Mouse (Mus musculus) heart, postnatal 4 days (tissue): ENCODE data around the gene Cyp1a2. TPM values are rescaled to one million over a fixed set of nuclear protein-coding genes. Genes with fewer than 3 reads are reported as not detected.

Experiments used
- total RNA-seq, 2 experiments: library from RNA; stranded (reverse); gene quantifications; 2 replicates each; pipeline ENCODE4 v1.2.3; 2021

The Cyp1a2 gene
- total RNA-seq, 2 experiments from 2014 or later = not detected

Other genes with a start within 250 kb of the Cyp1a2 start
- gene Ppcdc, start 243.6 kb downstream of the Cyp1a2 start, total RNA-seq = 1 to 10 TPM; 8.3 TPM
- 10 to 100 TPM; 11.6 to 11.7 TPM for gene Scamp5, start 215.6 kb downstream of the Cyp1a2 start, total RNA-seq
- 1 to 10 TPM; 7.8 to 9.4 TPM for gene Rpp25, start 179.7 kb downstream of the Cyp1a2 start, total RNA-seq
- 1,000 to 10,000 TPM; 1,831 to 1,865 TPM for gene Cox5a, start 162.4 kb downstream of the Cyp1a2 start, total RNA-seq
- 1 to 10 TPM; 7.9 to 8.8 TPM for gene Fam219b, start 146.2 kb downstream of the Cyp1a2 start, total RNA-seq
- gene Mpi, start 130.9 kb downstream of the Cyp1a2 start, total RNA-seq = 100 to 1,000 TPM; 122 to 125 TPM
- 10 to 100 TPM; 34.5 to 37.0 TPM for gene Scamp2, start 122.8 kb downstream of the Cyp1a2 start, total RNA-seq
- 10 to 100 TPM; 11.9 to 12.3 TPM for gene Ulk3, start 94.3 kb downstream of the Cyp1a2 start, total RNA-seq
- gene Cplx3, start 77.4 kb downstream of the Cyp1a2 start, total RNA-seq = not detected
- gene Lman1l, start 62.9 kb downstream of the Cyp1a2 start, total RNA-seq = not detected
- gene Csk, start 30.1 kb downstream of the Cyp1a2 start, total RNA-seq = 10 to 100 TPM; 42.1 to 47.0 TPM
- not detected for gene Cyp1a1, start 4.2 kb upstream of the Cyp1a2 start, total RNA-seq
- gene Edc3, start 24.8 kb upstream of the Cyp1a2 start, total RNA-seq = 10 to 100 TPM in 1 of 2 experiments, 1 to 10 TPM in 1; 8.9 to 10.0 TPM
- 10 to 100 TPM; 43.5 to 49.1 TPM for gene Clk3, start 82.2 kb upstream of the Cyp1a2 start, total RNA-seq
- 1 to 10 TPM; 8.5 to 9.5 TPM for gene Arid3b, start 153.1 kb upstream of the Cyp1a2 start, total RNA-seq
- gene Ubl7, start 227.3 kb upstream of the Cyp1a2 start, total RNA-seq = 10 to 100 TPM; 66.3 to 66.5 TPM